Mouse (Mus musculus) T-cell, adult 66 days (primary cell): ENCODE measurements around the gene Plscr2. TPM values are rescaled to one million over a fixed set of nuclear protein-coding genes. Genes with fewer than 3 reads are reported as not detected.

Experiments used
- total RNA-seq, 2 experiments: library from RNA; stranded (reverse); gene quantifications; 3 replicates in 1 of 2; 4 replicates in 1 of 2; pipeline ENCODE4 v1.2.4; 2023

The Plscr2 gene
- total RNA-seq: under 1 TPM in 1 of 2 experiments, not detected in 1; 0.86 TPM

DNA sequence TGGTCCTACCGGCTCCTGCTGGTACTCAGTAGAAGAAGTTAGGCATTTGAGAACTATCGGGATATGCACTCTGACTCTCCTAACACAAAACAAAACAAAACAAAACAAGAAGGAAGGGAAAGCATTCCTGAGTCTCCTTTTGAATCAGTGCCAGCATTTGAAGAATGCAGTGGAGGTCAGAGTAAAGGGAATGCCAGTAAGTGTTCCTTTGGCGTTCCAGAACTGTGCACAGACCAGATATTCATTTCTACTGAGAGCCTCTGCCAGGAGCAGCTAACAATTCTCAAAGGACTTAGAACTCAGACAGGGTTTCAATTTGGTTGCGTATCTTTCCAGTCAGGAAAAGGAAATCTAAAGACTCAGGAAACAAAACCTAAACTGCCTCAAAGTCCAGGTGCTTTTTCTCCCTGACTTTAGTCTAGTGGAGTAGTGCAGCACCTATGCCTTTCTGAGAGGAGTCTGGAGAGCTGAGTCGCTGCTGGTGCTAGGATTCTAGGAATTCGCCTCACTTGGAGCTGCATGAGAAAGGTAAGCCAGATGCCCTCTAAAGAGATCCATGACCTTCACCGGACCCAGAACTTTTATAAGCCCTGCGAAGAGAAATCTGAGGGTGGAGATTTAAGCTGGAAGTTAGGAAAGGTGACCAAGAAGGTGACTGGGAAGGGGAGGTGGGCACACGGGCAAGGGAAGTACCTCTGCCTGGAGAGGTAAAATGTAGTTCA is at the start of gene Plscr2:
Gene Plscr2 (plus strand): TSS at position 117 of the 722 bp plus-strand sequence.

DNA sequence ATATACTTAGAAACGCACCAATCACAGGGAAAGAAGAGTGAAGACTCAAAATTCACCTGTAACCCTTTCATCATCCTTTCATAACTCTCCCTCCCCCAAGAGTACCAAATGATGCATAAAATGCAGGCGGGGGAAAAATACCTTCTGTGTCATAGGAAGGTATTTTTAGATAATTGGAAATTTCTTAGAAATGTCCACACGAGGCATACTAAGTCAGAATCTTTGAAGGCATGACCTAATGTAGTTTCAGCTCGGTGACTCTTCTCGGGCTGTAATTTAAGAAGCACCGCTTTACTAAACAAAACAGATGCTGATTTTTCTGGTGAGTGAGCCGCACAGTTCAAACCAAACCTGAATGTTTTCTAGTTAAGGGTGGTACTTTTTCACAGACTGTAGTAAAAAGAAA is 26.0 kb upstream of the Plscr2 start, which contains the start of gene Plscr1:
Gene Plscr1 (plus strand): TSS at position 304 of the 406 bp plus-strand sequence.

DNA sequence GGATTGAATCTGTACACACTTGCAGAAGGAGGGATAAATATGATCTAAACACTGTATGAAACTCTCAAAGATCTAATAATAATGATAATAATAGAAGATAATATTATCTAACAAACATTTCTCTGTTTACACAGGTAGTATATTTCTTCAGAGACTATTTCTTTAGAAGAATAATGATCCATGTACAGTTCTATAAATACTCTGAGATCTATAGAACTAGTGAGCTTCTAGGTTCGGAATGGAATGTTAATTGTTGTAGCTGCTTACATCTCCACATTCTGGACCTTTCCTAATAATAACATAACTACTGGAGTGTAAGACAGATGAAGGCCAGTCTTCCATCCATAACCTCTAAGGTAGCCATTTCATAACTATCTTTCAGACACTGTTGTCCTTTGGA is 33.7 kb downstream of the Plscr2 start, which contains the start of gene 1700057G04Rik:
Gene 1700057G04Rik (plus strand): TSS at position 301 of the 400 bp plus-strand sequence.

Other genes with a start within 250 kb of the Plscr2 start
- not detected for gene Plscr5, start 82.7 kb upstream of the Plscr2 start, total RNA-seq
- gene Plscr1, start 25.9 kb upstream of the Plscr2 start, total RNA-seq: 1 to 10 TPM; 2.3 to 2.7 TPM
- gene 1700057G04Rik, start 33.8 kb downstream of the Plscr2 start, total RNA-seq: not detected
- gene Plscr4, start 181.8 kb downstream of the Plscr2 start, total RNA-seq: not detected